Mouse (Mus musculus) liver, adult 2 months (tissue): ENCODE results near the gene Hist1h2bj.

Experiments
- CTCF ChIP-seq: fragments of 200-500 bp; IDR thresholded peaks from 2 replicates; pipeline ENCODE4 v1.5.1; 2011; ENCODE audit warnings: low read depth, low read length, control low read depth
- POLR2A ChIP-seq: fragments of 200-500 bp; IDR thresholded peaks from 2 replicates; pipeline ENCODE4 v1.6.1; 2011; ENCODE audit warnings: low read length, control low read depth; ENCODE audit not compliant: insufficient read depth; ENCODE audit errors: extremely low read depth

DNA sequence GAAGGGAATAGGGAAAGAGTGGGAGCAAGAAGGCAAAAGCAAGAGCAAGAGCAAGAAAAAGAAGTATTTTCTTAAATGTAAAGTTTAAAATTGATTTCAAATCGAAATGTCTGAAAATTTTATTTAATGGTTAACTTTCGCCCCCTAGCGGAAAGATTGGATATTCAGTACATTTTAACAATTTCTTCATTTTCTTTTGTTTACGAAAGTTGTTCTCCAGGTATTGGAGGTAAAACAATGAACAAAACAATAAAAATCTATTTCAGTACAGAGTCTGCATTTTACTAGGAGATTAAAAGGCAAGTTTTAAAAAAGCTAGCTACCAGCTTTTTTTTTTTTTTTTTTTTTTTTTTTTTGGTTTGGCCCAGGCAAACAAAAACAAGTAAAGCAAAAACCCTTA lies 12.5 kb upstream of the Hist1h2bj start:
- peak; percentile 59 for TF ChIP-seq CTCF
- no peak for TF ChIP-seq POLR2A
